Mouse (Mus musculus): ENCODE measurements around the gene Ddc.

Ddc gene

DNA sequence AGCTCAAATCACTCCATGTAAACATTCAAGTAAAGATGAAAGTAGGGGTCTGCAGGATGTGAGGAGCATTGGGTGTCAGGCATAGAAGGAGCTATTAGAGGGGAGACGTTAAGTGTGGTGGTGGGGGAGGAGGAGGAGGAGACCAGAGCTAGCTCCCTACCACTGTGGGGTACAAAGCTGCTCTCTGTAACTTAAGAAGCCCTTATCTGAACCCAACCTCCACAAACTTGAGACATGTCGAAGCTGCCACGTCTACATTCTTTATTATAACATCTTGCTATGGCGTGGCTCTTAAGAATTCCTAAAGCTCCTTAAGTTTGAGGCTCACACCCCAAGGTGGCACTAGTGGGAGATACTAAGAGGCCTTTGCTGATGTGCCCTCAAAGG, 20.1 kb downstream of the Ddc start:
- DNase-seq (ENCODE audit: low spot score), result no peak

GRCm38 (mm10) chr11:11876366-11876765, 21.6 kb downstream of the Ddc start:
- no peak for DNase-seq (ENCODE audit: low spot score)

- DNase-seq (ENCODE audit: low spot score), result no peak
Observed at GRCm38 (mm10) chr11:11875230-11875629, 22.7 kb downstream of the Ddc start.

GRCm38 (mm10) chr11:11873023-11873908, 24.7 kb downstream of the Ddc start:
- no peak for DNase-seq (ENCODE audit: low spot score)

DNA sequence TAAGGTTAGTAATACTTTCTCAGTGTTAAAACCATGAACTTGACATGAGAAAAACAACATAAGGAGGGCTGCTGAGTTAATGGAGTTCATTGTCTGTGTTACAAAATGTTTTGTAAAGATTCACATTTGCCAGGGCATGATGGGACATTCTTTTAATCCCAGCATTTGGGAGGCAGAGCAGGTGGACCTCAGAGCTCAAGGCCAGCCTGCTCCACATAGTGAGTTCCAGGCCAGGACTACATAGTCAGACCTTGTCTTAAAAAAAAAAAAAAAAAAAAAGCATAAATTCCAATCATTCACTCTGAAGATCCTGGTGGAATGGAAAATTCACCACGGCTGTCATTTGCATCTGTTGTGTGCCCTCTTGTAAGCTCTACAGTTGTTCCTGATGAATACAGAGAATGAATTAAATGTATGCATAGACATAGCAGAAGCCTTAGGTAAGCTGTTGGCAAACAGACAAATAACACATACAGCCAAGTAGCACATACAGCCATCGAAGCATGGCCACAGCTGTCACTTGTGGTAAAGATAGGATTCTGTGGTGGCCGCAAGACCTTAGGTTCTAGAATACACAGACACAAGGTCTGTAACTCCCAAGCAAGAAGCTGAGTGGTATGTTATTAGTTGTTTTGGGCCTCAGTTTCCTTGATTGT, 25.7 kb downstream of the Ddc start:
- DNase-seq (ENCODE audit: low spot score), result no peak

GRCm38 (mm10) chr11:11871197-11871813, 26.6 kb downstream of the Ddc start:
- DNase-seq (ENCODE audit: low spot score), result peak; percentile 64

DNA sequence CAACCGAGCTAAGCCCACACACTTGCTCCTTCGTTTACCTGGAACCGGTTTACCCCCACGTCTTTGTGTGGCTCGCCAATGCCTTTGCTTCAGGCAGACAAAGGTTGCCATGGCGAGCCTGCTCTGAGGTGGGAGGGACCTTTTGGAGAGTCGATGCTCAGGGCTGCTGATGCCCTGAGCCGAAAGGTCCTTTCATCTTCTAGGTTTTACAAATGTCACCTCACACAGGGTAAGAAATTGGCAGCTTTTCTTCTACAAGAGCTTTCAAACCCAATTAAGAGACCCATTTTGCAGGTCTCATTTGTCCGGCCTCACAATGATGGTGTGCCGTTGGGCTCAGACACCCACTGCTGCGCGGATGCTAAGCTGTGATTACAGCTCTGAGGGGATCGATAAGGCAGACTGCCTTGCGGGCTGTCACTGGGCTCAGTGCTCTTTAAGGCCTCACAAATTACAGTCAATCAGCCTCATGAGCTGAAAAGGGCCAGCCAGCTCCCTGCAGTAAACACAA, 29.9 kb downstream of the Ddc start:
- peak; percentile 88 for DNase-seq (ENCODE audit: low spot score)

- DNase-seq (ENCODE audit: low spot score), result no peak
Observed at GRCm38 (mm10) chr11:11866696-11867095, 31.2 kb downstream of the Ddc start.

DNA sequence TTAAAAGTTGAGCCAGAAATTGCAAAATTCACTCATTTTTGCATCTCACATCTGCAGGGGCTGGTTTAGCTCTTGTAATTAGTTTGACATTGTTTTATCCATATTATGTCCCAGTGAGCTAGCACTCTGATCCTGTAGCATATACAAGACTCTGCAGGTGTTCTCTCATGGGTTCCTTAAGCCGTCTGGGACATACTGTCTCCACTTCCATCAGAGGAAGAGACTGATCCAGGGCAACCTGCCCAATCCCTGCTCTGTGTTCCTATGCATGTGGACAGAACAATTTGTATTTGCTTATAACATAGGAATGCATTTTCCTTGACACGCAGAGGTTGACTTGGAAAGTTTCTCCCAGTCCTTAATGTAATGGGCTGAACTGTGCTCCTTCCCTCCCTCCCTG, 32.8 kb downstream of the Ddc start:
- DNase-seq (ENCODE audit: low spot score), result no peak

DNA sequence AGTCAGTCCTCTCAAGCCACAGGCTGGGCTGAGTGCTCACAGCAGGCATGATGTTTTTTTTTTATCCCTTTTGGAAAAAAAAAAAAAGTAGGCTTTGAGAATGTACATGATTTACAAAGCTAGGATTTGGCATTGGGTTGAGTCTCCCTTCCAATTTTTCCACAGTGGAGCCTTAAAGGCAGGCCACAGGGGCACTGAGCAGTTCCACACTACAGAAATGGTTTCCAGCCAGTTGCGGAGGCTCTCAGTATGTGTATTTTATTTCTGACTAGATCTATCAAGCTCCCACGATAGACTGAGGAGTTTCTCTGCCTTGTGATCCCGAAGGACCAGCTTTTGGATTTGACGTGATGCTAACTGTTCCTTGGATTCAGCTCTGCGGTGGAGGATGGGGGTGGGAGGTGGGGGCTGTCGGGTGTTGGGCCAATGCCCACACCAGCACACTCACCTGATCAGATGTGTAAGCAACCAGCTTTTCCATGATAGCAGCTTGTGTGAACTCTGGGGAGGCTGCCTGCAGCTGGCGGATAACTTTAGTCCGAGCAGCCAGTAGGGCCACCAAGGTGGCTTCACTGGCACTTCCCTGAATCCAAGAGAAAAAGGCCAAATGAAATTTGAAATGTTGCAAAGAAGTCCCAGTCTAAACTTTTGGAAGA, 33.4 kb downstream of the Ddc start:
- no peak for DNase-seq (ENCODE audit: low spot score)

GRCm38 (mm10) chr11:11862502-11862901, 35.4 kb downstream of the Ddc start:
- no peak for DNase-seq (ENCODE audit: low spot score)

DNA sequence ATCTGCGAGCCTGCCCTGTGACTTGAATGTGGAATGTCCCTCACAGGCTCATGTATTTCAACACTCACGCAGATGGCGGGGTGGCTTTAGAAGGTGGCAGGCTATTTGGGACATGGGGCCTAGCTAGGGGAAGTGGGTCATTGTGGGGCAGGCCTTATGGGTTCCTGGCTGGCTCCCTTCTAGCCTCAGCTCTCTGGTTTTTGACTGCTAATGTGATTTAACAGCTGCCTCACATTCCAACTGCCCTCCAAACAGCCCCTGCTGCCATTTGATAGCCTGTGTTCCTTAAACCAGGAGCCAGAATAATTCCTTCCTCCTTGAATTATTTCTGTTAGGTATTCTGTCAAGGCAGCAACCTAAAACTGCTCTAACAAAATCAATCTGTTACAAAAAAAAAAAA, 41.0 kb downstream of the Ddc start:
- DNase-seq (ENCODE audit: low spot score), result no peak

DNA sequence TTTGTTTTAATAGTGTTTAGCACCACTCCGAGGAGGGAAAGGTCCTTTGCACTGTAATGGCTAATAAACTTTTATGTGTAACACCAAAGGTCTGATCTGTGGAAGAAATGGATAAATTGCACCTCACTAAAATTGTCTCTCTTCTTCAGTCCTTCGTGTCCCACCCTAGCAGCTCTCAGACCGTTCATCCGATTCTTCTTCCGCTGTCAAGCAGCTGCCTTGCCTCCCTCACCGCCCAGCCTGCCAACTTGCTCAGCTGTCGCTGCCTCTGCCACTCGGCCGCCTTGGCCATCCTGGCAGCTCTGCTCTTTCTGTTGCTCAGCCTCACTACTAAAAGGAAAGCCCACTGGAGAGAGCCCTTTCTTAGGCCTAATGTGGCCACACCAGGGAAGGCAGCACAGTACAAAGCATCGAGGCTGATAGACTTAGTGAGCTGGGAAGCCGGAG, 42.2 kb downstream of the Ddc start:
- no peak for DNase-seq (ENCODE audit: low spot score)

DNA sequence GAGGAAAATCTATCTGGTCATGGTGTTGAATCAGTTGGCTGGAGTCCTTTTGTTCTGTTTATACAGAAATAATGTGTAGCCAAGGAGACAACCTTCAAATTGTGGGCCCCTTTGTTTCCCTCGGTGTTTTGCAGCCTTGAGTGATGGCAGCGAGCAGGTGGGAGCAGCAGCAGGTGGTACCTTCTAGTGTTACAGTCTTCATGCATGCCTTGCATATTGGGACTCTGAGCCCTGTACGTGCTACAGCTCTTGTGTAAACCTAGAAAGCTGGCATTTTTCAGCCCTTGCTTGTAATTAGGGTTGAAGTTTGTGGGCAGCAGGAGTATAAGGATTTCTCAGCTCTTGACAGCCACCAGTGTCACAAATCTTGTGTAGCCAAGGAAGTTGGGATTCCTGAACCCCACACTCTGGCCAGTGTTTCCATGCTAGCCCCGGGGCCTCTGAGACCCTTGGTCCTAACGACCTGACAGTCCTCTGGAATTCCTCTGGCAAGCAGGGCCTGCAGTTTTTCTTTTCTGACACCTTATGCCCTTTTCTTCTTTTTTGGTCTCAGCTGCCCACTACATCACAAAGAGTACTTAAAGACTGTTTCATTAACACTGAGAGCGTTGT, 42.8 kb downstream of the Ddc start:
- peak; percentile 67 for DNase-seq (ENCODE audit: low spot score)

DNA sequence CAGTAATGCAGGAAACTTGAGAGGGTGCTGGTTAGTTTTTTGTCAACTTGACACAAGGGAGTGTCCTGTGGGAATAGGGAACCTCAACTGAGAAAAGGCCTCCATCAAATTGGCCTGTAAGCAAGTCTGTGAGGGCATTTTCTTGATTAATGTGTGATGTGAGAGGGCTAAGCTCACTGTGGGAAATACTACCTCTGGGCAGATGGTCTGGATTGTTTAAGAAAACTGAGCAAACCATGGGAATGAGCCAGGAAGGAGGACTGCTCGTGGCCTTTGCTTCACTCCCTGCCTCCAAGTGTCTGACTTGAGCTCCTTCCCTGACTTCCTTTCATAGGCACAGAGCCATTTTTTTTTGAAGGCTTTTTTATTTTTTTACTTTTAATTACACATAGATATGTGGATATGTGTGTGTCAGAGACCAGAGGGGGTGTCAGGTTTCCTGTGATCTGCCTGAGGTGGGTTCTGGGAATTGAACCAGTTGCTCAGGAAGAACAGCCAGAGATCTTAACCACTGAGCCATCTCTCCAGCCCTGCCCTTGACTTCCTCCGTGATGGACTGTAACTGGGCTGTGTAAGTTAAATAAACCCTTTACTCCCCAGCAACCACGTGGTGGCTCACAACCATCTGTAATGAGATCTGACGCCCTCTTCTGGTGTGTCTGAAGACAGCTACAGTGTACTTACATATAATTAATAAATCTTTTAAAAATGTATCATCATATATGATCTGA, 44.0 kb downstream of the Ddc start:
- DNase-seq (ENCODE audit: low spot score), result no peak

- DNase-seq (ENCODE audit: low spot score), result no peak
Observed at GRCm38 (mm10) chr11:11851957-11852505, 45.9 kb downstream of the Ddc start.

DNA sequence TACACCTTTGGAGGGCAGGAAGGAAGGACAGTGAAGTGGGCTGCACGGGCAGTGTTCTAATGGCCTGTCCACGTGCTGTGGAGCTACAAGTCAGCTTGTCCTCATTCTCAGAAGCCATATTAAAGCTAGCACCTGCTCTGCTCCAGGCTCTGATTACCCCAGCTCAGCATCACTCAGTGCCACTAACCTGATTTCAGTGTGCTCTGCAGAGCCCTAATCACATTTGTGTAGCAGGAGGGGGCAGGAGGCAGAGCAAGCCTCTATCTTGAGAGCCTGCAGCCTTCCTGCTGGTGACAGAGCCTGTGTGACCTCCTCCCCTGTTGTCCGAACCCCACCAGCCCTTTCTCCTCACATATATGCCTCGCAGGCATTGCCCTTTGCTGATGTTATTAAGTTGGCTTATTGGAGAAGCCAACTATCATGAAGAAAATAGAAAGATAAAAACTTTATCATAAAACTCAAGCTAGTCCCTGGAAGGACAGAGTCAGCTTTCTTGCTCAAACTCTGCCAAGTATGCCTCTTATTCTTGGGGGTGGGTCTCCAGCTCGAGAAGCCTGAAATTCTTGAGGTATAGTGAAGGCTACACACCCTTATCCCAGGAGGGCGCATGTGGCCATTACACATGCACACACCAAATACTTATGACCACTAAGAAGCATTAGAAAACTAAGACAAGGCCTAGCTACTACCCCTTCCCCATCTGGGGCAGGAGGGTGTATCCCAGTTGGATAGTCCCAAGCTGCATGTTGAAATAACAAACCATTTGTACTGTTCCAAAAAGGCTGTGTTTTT, 47.3 kb downstream of the Ddc start:
- no peak for DNase-seq (ENCODE audit: low spot score)

GRCm38 (mm10) chr11:11849513-11850311, 48.2 kb downstream of the Ddc start:
- no peak for DNase-seq (ENCODE audit: low spot score)

- no peak for DNase-seq (ENCODE audit: low spot score)
Observed at GRCm38 (mm10) chr11:11848467-11848866, 49.5 kb downstream of the Ddc start.
